Mouse (Mus musculus): Measurements from ENCODE around the gene Ccdc89. TPM values are rescaled to one million over a fixed set of nuclear protein-coding genes. Genes with fewer than 3 reads are reported as not detected.
A peak's percentile ranks its signal among the peaks of the same experiment; 100 is the strongest.

The Ccdc89 gene
- polyA plus RNA-seq, 1 experiment from 2014 or later: 2.8 TPM

DNA sequence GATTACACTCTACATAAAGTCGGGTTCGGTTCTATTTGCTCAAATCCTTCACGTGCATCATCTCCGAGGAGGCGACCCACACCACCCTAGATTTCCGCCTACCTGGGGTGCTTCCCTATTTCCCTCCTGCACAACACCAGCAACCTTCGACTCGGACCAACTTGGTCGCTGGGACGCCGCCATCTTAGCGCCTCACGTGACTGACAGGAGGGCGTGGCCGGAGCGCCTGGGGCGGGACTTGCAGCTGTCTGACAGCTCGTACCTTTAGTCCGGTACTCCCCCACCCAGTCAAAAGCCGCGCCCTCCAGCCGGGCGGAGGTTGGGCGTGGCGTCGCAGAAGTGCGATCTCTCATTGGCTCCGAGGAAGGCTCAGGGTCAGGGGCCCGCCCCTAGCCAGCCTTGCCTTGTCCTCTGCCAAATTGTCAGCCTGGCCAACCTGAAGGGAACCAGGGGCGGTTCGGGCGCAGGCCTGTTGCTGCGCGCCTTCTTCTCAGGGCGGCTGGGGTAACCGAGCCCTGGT is 49.5 kb downstream of the Ccdc89 start, which contains the start of gene Tmem126b:
Gene Tmem126b, minus strand, starts transcription at position 209 of the 520 bp plus-strand sequence.
- Histone ChIP-seq H3K4me1 (replicated peaks) (peaks cover 8% of the 10 kb centered on the region), H3K27ac (peak within 1 kb of the TSS; percentile 56), H3K4me2 (peak within 1 kb of the TSS; percentile 87), H3K9me3 (no peaks in the 10 kb centered on the region), H3K27me3 (peaks cover 9% of the 10 kb centered on the region), H3K9ac (replicated peaks) (peak within 1 kb of the TSS; percentile 63), H3K36me3 (no peaks in the 10 kb centered on the region), H3K4me3 (replicated peaks) (peak within 1 kb of the TSS; percentile 58)
- ATAC-seq (ENCODE audit: insufficient number of reproducible peaks, insufficient read depth, low FRiP score, low TSS enrichment, low read depth): peak; percentile 100
- under 1% methylated on average over 36 of the region's 36 CpGs for WGBS

DNA sequence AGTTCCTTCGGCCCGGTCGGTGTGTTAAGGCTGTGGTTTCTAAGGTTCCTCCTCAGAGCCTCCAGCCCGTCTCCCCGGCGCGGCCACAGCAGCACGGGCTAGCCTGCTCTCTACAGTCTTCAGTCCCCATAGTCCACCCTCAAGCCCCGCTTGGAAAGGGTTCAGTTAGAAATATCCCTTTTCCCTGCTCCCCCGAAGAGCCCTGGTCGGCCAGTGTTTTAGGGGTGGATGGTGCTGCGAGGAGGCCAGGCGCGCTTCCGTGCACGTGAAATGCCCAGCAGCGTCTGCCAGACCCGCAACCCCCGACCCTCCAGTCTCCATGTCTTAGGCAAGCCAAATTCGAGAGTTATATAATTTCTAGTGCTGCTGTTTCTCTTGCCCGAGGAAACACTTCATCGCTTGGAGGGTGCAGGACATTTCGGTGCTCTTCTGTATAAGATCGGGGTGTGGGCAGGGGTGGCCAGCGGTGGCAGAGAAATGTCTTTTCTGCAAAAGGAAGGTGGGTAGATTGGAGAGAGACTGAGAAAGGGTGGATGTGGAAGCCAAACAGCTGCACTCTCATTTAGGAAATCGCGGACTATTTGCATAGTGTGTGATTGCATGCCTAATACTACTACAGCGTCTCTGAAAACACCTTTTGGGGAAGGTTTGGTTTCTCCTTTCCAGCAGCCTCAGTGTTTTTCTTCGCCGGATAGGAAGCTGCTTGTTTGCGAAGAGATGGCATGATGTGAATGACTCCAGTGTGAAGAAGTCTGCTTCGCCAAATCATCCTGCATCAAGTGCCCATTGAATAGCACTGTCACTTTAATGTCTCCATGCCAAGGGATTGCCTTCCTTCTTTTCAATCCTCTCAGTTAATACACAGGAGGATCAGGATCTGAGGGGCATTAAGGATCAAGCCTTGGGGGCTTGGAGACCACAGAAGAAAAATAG is 50.2 kb downstream of the Ccdc89 start, which contains the start of gene Dlg2:
Gene Dlg2, plus strand, starts transcription at position 360 of the 933 bp plus-strand sequence.
- Histone ChIP-seq H3K9me3 (no peaks in the 10 kb centered on the region), H3K36me3 (no peaks in the 10 kb centered on the region), H3K9ac (replicated peaks) (peak within 1 kb of the TSS; percentile 63), H3K4me2 (peak within 1 kb of the TSS; percentile 87), H3K4me3 (replicated peaks) (peak within 1 kb of the TSS; percentile 58), H3K27me3 (peaks cover 9% of the 10 kb centered on the region), H3K27ac (peak within 1 kb of the TSS; percentile 56), H3K4me1 (replicated peaks) (peaks cover 8% of the 10 kb centered on the region)
- WGBS: under 1% methylated on average over 32 of the region's 32 CpGs
- ATAC-seq (ENCODE audit: insufficient number of reproducible peaks, insufficient read depth, low FRiP score, low TSS enrichment, low read depth): no peak

Other genes starting within 250 kb of the Ccdc89 start
- not detected in 2 replicates for gene Ccdc83, start 160.8 kb upstream of the Ccdc89 start, polyA plus RNA-seq (2016; fragmentation: Nextera tagmentation; extraction: Ambion mirVana)
- 8.9 and 10.9 TPM in 2 replicates for gene Sytl2, start 124.3 kb upstream of the Ccdc89 start, polyA plus RNA-seq (2016; fragmentation: Nextera tagmentation; extraction: Ambion mirVana)
- gene Crebzf, start 16.2 kb downstream of the Ccdc89 start, polyA plus RNA-seq (2016; fragmentation: Nextera tagmentation; extraction: Ambion mirVana): 59.5 and 59.8 TPM in 2 replicates
- gene Tmem126a, start 30.7 kb downstream of the Ccdc89 start, polyA plus RNA-seq (2016; fragmentation: Nextera tagmentation; extraction: Ambion mirVana): 114 TPM in 2 replicates
- 37.1 and 39.4 TPM in 2 replicates for gene Tmem126b, start 49.4 kb downstream of the Ccdc89 start, polyA plus RNA-seq (2016; fragmentation: Nextera tagmentation; extraction: Ambion mirVana)
- 2.3 and 2.7 TPM in 2 replicates for gene Dlg2, start 50.1 kb downstream of the Ccdc89 start, polyA plus RNA-seq (2016; fragmentation: Nextera tagmentation; extraction: Ambion mirVana)

All from limb, embryonic 12.5 days (tissue).